Mouse (Mus musculus) thymus, adult 18-20 months (tissue): ENCODE measurements around the gene Gapdh.

Experiments used
- DNase-seq, 2 experiments: peaks; one replicate each; pipeline ENCODE4 v3.0.0; 2022; ENCODE audit warnings: mixed read lengths in 2 of 2

Gapdh gene

GRCm38 (mm10) chr6:125148926-125149568 is 17.2 kb downstream of the Gapdh start:
- no peak for DNase-seq

- no peak for DNase-seq
These were observed 17.9 kb downstream of the Gapdh start for GRCm38 (mm10) chr6:125148251-125148925.

GRCm38 (mm10) chr6:125147329-125147728 is 18.9 kb downstream of the Gapdh start:
- DNase-seq: no peak

GRCm38 (mm10) chr6:125146797-125147196 is 19.5 kb downstream of the Gapdh start:
- no peak for DNase-seq

- no peak for DNase-seq
These were observed 20.1 kb downstream of the Gapdh start for GRCm38 (mm10) chr6:125146148-125146547.

- no peak for DNase-seq
These were observed 20.8 kb downstream of the Gapdh start for GRCm38 (mm10) chr6:125145479-125145951.

- DNase-seq: peak; percentile 73 to 87
These were observed 21.3 kb downstream of the Gapdh start, which contains the start of gene Iffo1 for GRCm38 (mm10) chr6:125145001-125145400. TSS of gene Iffo1 (plus strand) at chr6:125145241.

- no peak for DNase-seq
These were observed 22.4 kb downstream of the Gapdh start for GRCm38 (mm10) chr6:125143904-125144303.

- DNase-seq: no peak
These were observed 23.1 kb downstream of the Gapdh start for GRCm38 (mm10) chr6:125143128-125143527.

- no peak for DNase-seq
These were observed 23.8 kb downstream of the Gapdh start for GRCm38 (mm10) chr6:125142436-125142835.

- no peak for DNase-seq
These were observed 26.5 kb downstream of the Gapdh start for GRCm38 (mm10) chr6:125139747-125140146.

GRCm38 (mm10) chr6:125137002-125137671 is 29.1 kb downstream of the Gapdh start:
- DNase-seq: no peak

- DNase-seq: no peak
These were observed 33.8 kb downstream of the Gapdh start for GRCm38 (mm10) chr6:125132470-125132869.

- peak; percentile 71 to 82 for DNase-seq
These were observed 34.7 kb downstream of the Gapdh start, which contains the start of gene Nop2 for GRCm38 (mm10) chr6:125131302-125132156. TSS of gene Nop2 (plus strand) at chr6:125131909.

- DNase-seq: peak in 1 of 2 experiments; percentile 40
These were observed 36.4 kb downstream of the Gapdh start for GRCm38 (mm10) chr6:125129710-125130402.

GRCm38 (mm10) chr6:125128724-125129123 is 37.5 kb downstream of the Gapdh start:
- no peak for DNase-seq

- no peak for DNase-seq
These were observed 46.9 kb downstream of the Gapdh start for GRCm38 (mm10) chr6:125119387-125119786.

GRCm38 (mm10) chr6:125112553-125112952 is 53.7 kb downstream of the Gapdh start:
- no peak for DNase-seq
